Mouse (Mus musculus): ENCODE measurements around the gene Sac3d1.

The Sac3d1 gene

DNA sequence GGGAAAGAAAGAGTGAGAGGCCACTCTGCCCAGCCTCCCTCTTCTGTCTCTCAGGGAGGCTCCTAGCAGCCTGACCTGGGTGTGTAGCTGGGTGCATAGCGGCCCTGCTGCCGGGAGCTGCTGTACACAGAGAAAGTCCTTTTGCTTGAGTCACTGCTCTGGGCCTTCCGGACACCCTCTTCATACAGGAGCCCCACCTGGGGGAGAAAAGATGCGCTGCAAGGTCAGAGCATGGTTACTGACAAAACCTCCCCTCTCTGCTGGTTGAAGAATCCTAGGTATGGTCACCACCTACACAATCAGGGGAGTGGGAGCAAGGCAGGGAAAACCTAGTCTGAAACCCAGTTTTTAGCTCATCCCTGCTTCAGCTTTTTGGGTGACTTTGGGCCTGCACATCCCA lies 49.5 kb downstream of the Sac3d1 start:
- no peak for DNase-seq

GRCm38 (mm10) chr19:6067724-6068415 lies 50.6 kb downstream of the Sac3d1 start, which contains the start of gene Tm7sf2:
TSS of gene Tm7sf2 (minus strand) at chr19:6068373.
- peak; percentile 93 to 95 for DNase-seq

GRCm38 (mm10) chr19:6067011-6067723 lies 51.3 kb downstream of the Sac3d1 start:
- DNase-seq: peak; percentile 76 to 84

DNA sequence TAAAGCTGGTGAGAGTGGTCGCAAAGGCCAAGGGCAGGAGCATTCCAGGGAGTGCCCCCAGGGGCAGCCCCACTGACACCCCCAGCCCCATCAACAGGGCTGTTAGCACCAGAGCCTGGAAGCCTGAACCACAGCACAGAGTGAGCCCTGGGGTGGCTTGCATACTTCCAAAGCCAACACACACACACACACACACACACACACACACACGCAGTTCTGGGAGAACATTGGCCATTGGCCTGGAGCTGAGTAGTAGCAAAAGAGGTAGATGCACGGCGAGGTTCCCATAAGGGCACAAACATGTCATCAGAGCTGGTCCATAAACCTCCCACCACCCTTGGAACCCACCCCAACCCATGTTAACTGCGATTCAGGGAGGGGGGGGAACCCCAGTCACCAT lies 51.9 kb downstream of the Sac3d1 start:
- no peak for DNase-seq

Data from lung, adult 18-20 months (tissue).